13 mouse cellular contexts compared by ENCODE assay signal in the genomic region with DNA sequence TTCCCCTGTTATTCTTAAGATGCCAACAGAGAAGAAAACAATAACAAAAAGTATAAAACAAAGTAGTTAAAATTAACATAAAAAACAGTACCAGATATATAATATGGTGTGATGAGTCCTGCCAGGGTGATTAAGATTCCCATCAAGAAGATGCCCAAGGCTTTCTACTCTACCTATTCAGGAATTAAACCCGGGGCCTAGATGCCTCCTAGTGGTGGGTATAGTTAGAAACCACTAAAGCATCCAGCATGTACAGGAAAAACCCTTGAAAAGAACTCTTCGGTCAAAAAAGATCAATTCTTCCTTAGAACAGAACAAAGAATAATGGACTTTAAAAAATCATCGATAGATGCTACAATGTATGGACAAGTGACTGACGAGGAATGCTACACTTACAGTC. TPM values are rescaled to one million over a fixed set of nuclear protein-coding genes. Genes with fewer than 3 reads are reported as not detected.
A peak's percentile ranks its signal among the peaks of the same experiment; 100 is the strongest.
DNase-seq lines count a peak whose midpoint lies in the region; ATAC-seq and TF ChIP-seq lines count a peak whose summit lies in the region.
"Had no signal": no experiment of that assay in that cellular context is flagged by ENCODE, and none has a peak within 500 bp of the region (broad histone marks: within the 10 kb centered on the region; RNA-seq: fewer than 3 reads in every experiment).

No protein-coding gene starts in this region.

- ATAC-seq in kidney, embryonic 15.5 days (replicated peaks; ENCODE audit: low FRiP score) = no peak
- no peak for ATAC-seq in midbrain, postnatal 0 days (ENCODE audit: low FRiP score)
- no peak for ATAC-seq in midbrain, embryonic 11.5 days (ENCODE audit: low FRiP score)
- ATAC-seq: midbrain, embryonic 13.5 days had no signal

- H3K36me3 ChIP-seq in kidney, adult 2 months (ENCODE audit: control insufficient read depth, insufficient read depth, low read length) = no peaks in the 10 kb centered on the region; the same call in 1 of the 2 replicates
- H3K36me3 ChIP-seq in kidney, embryonic 15.5 days = peaks cover 39% of the 10 kb centered on the region
- 0 out of 2 replicates have a peak, but pooled peaks cover 6% of the 10 kb centered on the region for H3K36me3 ChIP-seq in midbrain, postnatal 0 days (ENCODE audit: insufficient read depth, low read length)
- H3K36me3 ChIP-seq in midbrain, embryonic 11.5 days (ENCODE audit: control insufficient read depth, insufficient read depth, low read length) = peaks cover 3% of the 10 kb centered on the region
- 0 out of 2 replicates have a peak, but pooled peaks cover 6% of the 10 kb centered on the region for H3K36me3 ChIP-seq in splenic B cell, adult 2 months (ENCODE audit: control insufficient read depth, insufficient read depth, low read length, poor library complexity, severe bottlenecking)

- TF ChIP-seq POLR2A in kidney, adult 2 months (IDR thresholded peaks at IDR 0.05; ENCODE audit: low read depth, low read length) = no peak

- no peaks in the 10 kb centered on the region for H3K9me3 ChIP-seq in kidney, embryonic 15.5 days (replicated peaks)
- no peaks in the 10 kb centered on the region for H3K9me3 ChIP-seq in midbrain, postnatal 0 days (ENCODE audit: low read length)
- H3K9me3 ChIP-seq in midbrain, embryonic 11.5 days (ENCODE audit: control insufficient read depth, low read length) = no peaks in the 10 kb centered on the region
- H3K9me3 ChIP-seq: embryonic facial prominence, embryonic 12.5 days; limb, embryonic 12.5 days; midbrain, embryonic 13.5 days had no signal

- DNase-seq in cerebellum, postnatal 10 days = peak; percentile 50 to 65
- DNase-seq in cerebellum, postnatal 36 days = no peak
- DNase-seq in kidney, adult 2 months = peak; percentile 32
- DNase-seq in midbrain, postnatal 0 days (ENCODE audit: low spot score) = peak; percentile 32
- no peak for DNase-seq in midbrain, embryonic 11.5 days (ENCODE audit: low spot score, missing footprints)
- peak; percentile 46 for DNase-seq in splenic B cell, adult 2 months (ENCODE audit: low read depth, low spot score)
- no peak for DNase-seq in adrenal gland, postnatal 4 days (ENCODE audit: low spot score in 2 of 2)
- DNase-seq: adrenal gland, adult 8-10 months; heart, postnatal 14 days had no signal

- 79% methylated on average over 4 of the region's 4 CpGs for WGBS in kidney, adult 2 months
- WGBS in kidney, embryonic 15.5 days = 79% methylated on average over 4 of the region's 4 CpGs
- WGBS in midbrain, postnatal 0 days = 87% methylated on average over 4 of the region's 4 CpGs
- WGBS in midbrain, embryonic 11.5 days = 83% methylated on average over 4 of the region's 4 CpGs

- no peak for TF ChIP-seq CTCF in kidney, adult 2 months (conservative IDR thresholded peaks at IDR 0.05; ENCODE audit: insufficient read depth, insufficient read length, low read depth, low read length)
- TF ChIP-seq CTCF in midbrain, postnatal 0 days (IDR thresholded peaks at IDR 0.05) = peak; percentile 65

- H3K4me1 ChIP-seq in kidney, adult 2 months (ENCODE audit: control insufficient read depth, insufficient read depth, low read length) = no peaks in the 10 kb centered on the region
- H3K4me1 ChIP-seq in kidney, embryonic 15.5 days = no peaks in the 10 kb centered on the region
- H3K4me1 ChIP-seq in midbrain, postnatal 0 days (ENCODE audit: insufficient read depth, low read length) = no peaks in the 10 kb centered on the region
- no peaks in the 10 kb centered on the region for H3K4me1 ChIP-seq in midbrain, embryonic 11.5 days (ENCODE audit: control insufficient read depth, insufficient read depth, low read length)
- H3K4me1 ChIP-seq: embryonic facial prominence, embryonic 12.5 days; limb, embryonic 12.5 days; midbrain, embryonic 13.5 days had no signal

- H3K4me3 ChIP-seq in kidney, adult 2 months (ENCODE audit: insufficient read depth, low read depth, low read length) = no peak overlapping the region
- H3K4me3 ChIP-seq in kidney, embryonic 15.5 days (replicated peaks) = no peak overlapping the region
- no peak overlapping the region for H3K4me3 ChIP-seq in midbrain, postnatal 0 days (ENCODE audit: low read depth, low read length)
- H3K4me3 ChIP-seq in midbrain, embryonic 11.5 days (ENCODE audit: low read depth, low read length) = no peak overlapping the region
- H3K4me3 ChIP-seq: embryonic facial prominence, embryonic 12.5 days; limb, embryonic 12.5 days; midbrain, embryonic 13.5 days had no signal

- no peak overlapping the region for H3K9ac ChIP-seq in kidney, embryonic 15.5 days
- H3K9ac ChIP-seq in midbrain, postnatal 0 days (replicated peaks; ENCODE audit: low read length, poor library complexity, severe bottlenecking) = no peak overlapping the region
- no peak overlapping the region for H3K9ac ChIP-seq in midbrain, embryonic 11.5 days (ENCODE audit: low read length)
- H3K9ac ChIP-seq: embryonic facial prominence, embryonic 12.5 days; limb, embryonic 12.5 days; midbrain, embryonic 13.5 days had no signal

- no peak overlapping the region for H3K4me2 ChIP-seq in kidney, embryonic 15.5 days
- no peak overlapping the region for H3K4me2 ChIP-seq in midbrain, postnatal 0 days (ENCODE audit: low read depth, low read length, poor library complexity, severe bottlenecking)
- H3K4me2 ChIP-seq in midbrain, embryonic 11.5 days = no peak overlapping the region
- H3K4me2 ChIP-seq: embryonic facial prominence, embryonic 12.5 days; limb, embryonic 12.5 days; midbrain, embryonic 13.5 days had no signal

- no peak overlapping the region for H3K27ac ChIP-seq in kidney, adult 2 months (ENCODE audit: insufficient read depth, low read depth, low read length)
- no peak overlapping the region for H3K27ac ChIP-seq in kidney, embryonic 15.5 days
- no peak overlapping the region for H3K27ac ChIP-seq in midbrain, postnatal 0 days (ENCODE audit: low read depth, low read length)
- H3K27ac ChIP-seq in midbrain, embryonic 11.5 days (ENCODE audit: low read depth, low read length) = no peak overlapping the region
- H3K27ac ChIP-seq: embryonic facial prominence, embryonic 12.5 days; limb, embryonic 12.5 days; midbrain, embryonic 13.5 days had no signal

- H3K27me3 ChIP-seq in kidney, adult 2 months (replicated peaks; ENCODE audit: control insufficient read depth, insufficient read depth, low read length) = no peaks in the 10 kb centered on the region
- H3K27me3 ChIP-seq in kidney, embryonic 15.5 days = no peaks in the 10 kb centered on the region
- no peaks in the 10 kb centered on the region for H3K27me3 ChIP-seq in midbrain, postnatal 0 days (ENCODE audit: insufficient read depth, low read length)
- no peaks in the 10 kb centered on the region for H3K27me3 ChIP-seq in midbrain, embryonic 11.5 days (ENCODE audit: control insufficient read depth, insufficient read depth, low read length)
- no peaks in the 10 kb centered on the region for H3K27me3 ChIP-seq in splenic B cell, adult 2 months (ENCODE audit: control insufficient read depth, insufficient read depth, low read length, poor library complexity, severe bottlenecking)
- H3K27me3 ChIP-seq: embryonic facial prominence, embryonic 12.5 days; limb, embryonic 12.5 days; midbrain, embryonic 13.5 days had no signal

RNA-seq across cellular contexts. Expression of a gene that starts 49.4 kb away (rescaled TPM):
- 17.3 and 20.9 TPM in 2 replicates for polyA plus RNA-seq in kidney, adult 2 months (2012; rRNA removed)
- polyA plus RNA-seq in kidney, embryonic 15.5 days (2015; fragmentation: Nextera tagmentation; extraction: Ambion mirVana) = 29.3 and 32.4 TPM in 2 replicates
- 36.0 and 43.0 TPM in 2 replicates for total RNA-seq in midbrain, postnatal 0 days (2014; rRNA removed)
- 25.8 and 26.6 TPM in 2 replicates for polyA plus RNA-seq in midbrain, postnatal 0 days (2015; fragmentation: Nextera tagmentation; extraction: Ambion mirVana)
- 65.4 and 67.9 TPM in 2 replicates for polyA plus RNA-seq in midbrain, embryonic 11.5 days (2014; fragmentation: Nextera tagmentation; extraction: Ambion mirVana)
- total RNA-seq in adrenal gland, postnatal 4 days (2021) = 10 to 100 TPM; 33.7 to 35.8 TPM

Comparison
In these comparisons a context has a peak if more than half of its experiments do, and no peak if none do; other contexts are left out.
1. DNase-seq: peak in cerebellum, postnatal 10 days (2 of 2), kidney, adult 2 months (single experiment), midbrain, postnatal 0 days (single experiment) and splenic B cell, adult 2 months (single experiment); none in cerebellum, postnatal 36 days (0 of 2), midbrain, embryonic 11.5 days (single experiment) and adrenal gland, postnatal 4 days (0 of 2).